Mouse (Mus musculus) urinary bladder, postnatal 4 days (tissue): Measurements from ENCODE around the gene Camk2g.

Experiments used
- DNase-seq, 2 experiments: peaks; one replicate each; pipeline ENCODE4 v3.0.0; 2021 to 2022; ENCODE audit warnings: low spot score in 2 of 2

The Camk2g gene

DNA sequence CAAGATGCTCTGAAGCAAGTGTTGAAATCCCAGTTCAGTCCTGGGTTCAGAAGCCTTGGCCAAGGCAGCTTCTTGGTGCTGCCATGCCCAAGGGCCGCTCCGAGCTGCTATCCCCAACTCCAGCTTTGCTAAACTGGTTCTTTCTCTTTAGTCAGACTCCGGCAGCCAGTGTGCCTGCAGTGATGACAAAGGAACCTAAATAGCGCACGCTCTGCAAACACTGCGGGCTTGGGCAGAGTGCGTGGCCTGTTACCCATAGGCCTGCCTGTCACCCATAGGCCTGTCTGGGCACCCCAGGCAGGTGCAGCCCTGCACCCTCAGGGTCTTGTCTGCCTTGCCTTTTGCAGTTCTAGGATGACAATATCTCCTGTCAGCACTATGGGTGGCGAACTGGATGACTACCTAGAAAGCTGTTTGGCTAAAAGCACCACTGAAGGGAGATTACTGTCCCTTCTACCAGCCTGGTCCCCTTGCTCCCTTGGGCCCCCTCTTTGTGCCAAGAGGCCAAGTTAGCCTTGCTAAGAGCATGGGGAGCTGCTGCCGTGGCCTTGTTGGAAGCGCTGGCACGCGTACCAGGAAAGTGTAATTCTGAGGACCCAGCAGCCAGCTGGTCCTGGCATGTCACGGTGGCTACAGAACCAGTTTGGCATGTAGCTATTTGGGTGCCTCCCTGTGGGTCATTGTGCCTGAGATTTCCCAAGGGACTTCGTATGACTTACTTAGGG lies 12.4 kb upstream of the Camk2g start:
- DNase-seq = no peak

DNA sequence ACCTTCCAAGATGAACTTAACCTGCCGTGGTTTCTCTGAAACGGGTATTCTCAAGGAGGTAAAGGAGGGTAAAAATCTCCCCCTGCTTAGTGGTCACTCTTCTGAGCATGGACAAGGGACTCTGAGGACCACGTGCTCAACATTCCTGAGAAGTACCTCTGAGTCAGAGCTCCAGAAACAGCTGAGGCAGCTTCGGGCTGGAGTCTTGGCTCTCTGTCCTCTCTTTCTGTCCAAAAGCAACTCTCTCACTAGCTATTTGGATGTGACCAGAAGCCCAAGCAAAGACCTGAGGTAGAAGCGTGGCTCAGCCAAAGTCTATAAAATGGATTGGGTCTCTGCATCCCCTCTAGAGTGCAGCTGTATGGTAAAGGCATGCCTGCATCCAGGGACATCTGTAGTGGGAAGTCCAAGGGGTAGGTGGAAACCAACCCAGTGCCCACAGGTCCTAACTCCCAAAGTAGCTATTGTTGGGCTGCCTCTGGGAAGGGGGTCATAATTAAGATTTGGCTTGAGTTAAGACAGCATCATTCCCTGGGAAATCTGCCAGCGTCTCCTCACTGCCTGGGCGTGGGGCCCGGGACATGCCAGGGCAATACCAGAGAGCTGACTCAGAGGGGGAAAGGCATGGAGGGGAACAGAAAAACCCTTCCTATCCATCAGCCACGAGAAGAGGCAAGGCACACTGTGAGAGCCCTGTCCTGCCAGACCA lies 11.2 kb upstream of the Camk2g start:
- peak; percentile 80 to 89 for DNase-seq

DNA sequence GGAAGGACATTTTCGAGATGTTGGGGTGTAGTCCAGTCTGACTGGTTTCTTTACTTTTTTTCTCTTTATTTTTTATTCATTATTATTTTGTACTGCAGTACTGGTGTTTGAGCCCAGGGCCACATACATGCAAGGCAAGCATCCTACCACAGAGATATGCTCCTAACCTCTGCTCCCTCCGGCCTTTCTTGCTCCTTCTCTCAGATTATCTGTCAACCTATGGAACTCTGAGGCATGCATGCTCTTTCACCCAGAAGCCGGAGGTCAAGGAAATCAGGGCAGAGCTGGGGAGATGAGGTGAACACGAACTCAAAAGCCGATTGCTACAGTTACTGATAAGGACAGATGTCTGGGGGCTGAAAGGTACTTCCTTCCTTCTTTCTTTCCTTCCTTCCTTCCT lies 10.6 kb upstream of the Camk2g start:
- no peak for DNase-seq

DNA sequence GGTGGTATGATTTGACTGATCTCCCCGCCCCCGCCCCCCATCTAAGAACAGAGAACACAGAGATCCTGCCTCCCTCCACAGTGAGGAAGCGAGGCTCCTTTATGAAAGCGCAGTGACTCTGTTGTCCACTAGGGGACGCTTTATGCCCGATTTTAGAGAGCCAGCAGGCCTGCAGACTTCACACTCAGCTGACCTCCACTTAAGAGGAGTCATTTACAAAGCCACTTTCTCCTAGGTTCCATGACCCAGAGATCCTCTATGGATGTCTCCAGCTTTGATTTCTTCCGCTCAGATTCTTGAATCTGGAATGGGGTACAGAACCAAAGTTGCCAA lies 9.7 kb upstream of the Camk2g start:
- peak; percentile 69 to 76 for DNase-seq

DNA sequence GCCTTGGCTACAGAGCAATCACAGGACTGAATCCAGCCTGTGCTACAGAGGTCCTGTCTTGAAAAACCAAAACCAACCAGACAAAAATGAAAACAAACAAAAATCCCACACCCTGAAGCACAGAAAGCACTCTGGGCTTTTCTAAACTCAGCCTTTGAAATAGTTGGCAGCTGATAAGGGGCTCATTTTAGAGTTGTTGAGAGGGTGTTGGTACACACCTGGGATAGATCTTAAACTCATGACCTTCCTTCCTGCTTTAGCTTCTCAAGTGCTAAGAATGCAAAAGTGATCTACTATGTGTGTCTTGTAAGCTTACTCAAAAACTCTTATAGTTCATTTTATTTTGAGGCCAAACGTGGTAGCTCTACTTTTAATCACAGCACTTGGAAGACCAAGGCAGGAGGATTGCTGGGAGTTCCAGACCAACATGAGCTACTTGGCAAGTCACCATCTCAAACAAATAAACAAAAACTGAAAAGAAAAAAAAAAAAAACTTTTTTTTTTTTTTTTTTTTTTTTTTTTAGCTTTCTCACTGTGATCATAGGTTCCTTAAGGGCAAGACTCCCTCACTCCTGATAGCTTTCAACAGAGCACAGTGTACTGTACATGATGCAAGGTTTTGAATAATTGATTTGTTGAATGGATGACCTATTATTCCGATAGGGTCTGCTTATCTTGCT lies 9.2 kb upstream of the Camk2g start:
- no peak for DNase-seq

DNA sequence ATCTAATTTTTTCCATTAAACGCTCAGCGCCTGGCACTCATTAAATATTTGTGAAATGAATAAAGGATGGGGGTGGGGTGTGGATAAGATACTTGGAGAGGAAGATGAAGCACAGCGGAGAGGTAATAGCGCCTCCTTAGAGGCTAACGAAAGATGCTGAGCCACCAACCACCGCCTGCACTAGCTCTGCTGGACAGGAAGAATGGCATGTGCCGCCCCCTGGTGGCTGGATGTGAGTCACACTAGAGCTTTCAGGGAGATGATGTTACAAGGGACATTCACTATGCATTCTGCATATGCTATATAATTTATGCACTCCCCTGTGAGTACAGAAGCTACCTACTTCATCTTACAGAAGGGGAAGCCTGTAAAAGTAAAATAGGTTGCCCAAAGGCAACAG lies 4.9 kb upstream of the Camk2g start:
- peak; percentile 72 to 90 for DNase-seq

DNA sequence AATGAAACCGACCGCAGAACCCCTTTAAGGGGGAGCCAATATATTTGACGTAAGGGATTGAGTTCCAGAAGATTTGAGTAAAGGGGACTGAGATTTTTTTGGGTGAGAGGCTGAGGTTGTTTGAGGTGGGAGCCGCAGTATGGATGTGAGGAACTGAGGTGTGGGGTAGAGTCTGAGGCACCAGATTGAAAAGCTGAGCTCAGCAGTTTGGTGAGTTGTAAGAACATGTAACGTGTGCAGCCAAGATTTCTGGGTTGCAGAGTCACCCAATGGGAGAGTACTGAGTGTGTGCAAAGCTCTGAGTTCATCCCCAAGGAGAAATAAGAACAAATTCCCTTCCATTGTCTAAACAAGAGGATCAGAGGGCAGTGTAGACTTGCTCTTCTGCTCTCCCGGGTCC lies 4.4 kb upstream of the Camk2g start:
- no peak for DNase-seq

DNA sequence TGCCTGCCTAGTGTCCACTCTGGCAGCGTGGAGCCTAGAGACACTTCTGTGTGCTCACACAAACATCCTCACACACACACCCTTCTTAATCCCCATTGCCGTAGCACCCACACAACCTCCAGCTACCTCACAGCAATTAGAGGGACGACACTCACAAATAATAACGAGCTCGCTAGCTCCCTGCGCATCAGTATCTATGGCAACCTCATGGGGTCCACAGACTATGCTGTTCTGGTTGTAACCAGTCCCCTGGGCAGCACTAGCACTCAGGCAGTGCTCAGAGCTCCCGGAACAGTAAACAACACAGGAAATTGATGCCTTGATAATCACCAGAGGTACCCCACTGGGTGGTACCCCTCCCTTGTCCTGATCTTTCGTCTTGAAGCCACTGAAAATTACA lies 2.8 kb upstream of the Camk2g start:
- DNase-seq = no peak

DNA sequence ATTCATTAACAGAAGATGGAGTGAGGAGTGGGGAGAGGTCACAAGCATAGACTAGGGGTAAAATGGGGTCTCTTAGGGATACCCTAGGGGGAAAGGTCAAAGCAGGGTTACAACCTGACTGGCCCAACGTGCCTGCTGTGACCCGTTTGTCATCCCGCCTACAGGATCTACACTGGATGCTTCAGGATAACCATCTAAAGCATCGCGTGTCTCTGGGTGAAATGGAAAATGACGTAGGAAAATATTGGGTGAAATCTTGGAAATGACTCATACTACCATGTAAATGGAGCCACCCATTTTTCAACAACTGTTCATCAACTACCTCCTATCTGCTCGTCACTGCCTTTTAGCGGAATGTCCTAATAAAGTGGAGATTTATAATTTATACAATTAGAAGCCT lies 2.3 kb upstream of the Camk2g start:
- DNase-seq = no peak

DNA sequence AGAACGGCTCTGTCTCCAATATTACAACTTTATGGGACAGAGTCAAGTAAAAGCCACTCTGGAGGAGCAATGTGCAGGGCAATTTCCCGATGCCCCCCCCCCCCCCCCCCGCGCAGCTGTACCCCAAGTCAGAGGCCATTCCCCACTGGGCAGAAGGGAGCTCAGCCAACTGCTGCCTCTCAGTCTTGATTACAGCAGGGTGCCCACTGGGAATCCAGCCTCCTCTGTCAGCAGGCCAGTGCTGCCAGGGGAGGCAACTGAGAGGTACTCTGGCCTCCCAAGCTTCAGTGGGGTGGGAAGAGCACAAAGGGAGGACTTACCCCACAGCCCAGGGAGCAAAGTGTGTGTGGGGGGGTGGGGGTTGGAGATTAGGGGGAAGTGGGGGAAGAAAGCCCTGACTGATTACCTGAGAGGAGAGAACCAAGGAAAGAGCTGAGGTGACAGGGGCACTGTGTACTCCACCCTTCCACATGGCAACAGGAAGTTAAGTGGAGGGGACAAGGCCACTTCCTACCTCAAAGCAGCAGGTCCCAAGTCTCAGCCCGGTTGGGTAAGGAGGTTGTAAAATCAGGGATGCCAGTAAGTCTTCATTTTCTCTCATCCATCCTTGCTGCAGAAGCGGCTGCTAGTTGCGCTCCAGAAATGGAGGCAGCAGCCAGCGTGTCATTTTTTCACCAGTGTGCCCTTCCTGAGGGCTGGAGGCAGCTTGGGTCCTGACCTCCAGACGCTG lies 1.7 kb upstream of the Camk2g start:
- no peak for DNase-seq

DNA sequence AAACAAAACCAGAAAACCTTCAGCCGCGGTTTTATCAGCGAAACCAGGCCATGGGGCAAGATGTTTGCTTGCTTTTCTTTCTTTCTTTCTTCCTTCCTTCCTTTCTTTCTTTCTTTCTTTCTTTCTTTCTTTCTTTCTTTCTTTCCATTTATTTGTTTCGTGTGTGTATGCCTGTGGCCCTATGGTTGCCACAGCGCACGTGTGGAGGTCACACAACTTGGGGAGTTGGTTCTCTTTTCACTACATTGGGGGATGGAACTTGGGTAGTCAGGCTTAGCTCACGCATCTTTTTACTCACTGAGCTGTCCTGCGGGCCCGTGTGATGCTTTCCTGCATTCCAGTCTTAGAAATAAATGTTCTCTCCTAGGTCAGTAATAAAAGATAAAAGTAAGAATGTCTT lies 701 bp upstream of the Camk2g start:
- no peak for DNase-seq

DNA sequence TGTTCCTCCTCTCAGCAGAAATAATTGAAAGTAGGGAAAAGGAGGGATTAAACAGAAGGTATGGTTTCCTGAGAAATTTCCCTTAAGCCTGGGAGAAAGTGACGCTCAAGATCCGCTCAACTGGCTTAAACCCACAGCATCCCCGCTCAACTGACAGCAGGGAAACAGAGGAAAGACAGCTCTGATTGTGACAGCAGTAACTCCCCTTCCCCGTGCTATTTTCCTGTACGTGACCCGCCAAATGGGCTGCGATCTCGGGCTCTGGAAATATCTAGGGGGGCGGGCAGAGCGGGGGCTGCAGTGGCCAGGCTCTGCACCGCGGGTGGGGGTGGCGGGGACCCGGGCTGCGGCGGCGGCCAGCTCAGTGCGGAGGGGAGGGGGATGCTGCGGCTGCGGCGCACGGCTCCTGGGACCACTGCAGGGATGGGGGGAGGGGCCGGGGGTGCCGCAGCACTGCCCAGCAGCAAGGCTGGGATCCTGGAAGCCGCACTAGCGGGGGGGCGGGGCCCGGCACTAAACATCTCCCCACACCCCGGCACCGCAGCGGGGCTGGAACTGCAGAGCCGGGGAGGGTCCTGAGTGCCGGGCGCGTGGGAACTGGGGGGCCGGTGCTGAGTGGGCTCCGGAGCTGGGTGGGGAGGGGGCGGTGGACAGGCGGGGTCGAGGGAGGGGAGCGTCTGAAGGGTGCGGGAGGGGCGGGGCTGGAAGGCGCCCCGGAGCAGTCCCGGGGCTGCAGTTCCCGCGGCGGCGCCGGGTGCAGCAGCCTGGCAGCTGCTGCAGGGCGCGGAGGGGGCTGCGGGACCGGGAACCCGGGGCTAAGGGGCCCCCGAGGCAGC lies 748 bp downstream of the Camk2g start:
- DNase-seq = no peak

DNA sequence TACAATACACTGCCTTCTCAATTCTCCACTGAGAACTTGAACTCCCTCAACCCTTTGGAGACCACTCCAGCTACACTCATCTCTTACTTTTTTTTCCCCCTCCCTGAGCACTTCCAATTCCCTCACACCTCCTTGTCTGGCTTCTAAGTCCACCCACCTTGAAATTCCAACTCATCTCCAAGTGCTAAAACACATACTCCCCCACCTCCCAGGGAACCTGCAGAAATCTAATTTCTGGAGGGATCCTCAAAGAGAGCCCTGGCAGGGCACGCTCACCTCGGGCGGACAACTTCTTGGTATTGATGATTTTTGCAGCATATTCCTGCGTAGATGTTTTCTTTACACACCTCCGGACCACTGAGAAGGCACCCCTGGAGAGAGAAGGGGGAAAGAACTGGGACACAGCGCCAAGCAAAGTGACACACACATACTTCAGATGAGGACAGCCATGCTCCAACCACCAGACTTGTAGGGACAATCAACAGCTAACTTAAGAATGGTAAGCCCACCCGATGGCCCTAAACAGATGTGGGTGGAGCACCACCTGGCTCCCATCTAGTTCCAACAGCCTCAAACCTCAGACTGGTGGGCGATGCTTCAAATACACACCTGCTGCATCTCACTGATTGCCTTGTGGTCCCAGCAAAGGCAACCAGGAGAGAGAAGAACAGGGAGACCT lies 1.5 kb downstream of the Camk2g start:
- no peak for DNase-seq

DNA sequence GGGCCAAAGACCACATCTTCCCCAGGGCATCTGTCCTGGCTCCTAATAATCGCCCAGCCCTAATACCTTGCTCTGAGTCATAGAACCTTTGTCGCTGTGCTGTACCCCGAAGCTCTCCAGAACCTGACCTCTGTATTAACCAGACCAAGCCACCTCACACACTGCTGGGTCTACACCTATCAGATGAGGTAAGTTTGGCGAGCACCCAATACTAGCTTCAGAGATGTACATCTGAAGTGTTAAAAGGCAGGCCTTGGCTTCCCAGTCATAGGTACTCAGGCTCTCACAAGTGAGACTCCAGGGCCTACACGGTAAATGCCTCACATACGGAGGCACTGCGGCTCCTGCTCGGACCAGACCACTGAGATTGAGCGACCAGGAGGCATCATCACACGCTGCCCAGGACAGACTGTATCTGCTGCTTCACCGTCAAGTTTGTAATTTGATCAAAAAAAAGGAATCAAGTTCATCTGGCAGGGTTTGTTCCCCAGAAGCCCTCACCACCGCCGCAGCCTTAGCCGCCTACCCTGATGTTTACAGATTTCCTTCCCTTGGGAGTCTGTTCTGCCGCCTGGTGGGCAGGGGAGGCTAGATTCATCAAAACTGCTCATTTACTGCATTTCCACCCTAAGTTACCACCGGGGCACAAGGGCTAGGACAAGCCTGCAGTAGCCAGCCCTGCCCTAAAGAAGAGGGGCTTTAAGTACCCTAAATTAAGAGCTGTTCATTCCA lies 2.2 kb downstream of the Camk2g start:
- no peak for DNase-seq

DNA sequence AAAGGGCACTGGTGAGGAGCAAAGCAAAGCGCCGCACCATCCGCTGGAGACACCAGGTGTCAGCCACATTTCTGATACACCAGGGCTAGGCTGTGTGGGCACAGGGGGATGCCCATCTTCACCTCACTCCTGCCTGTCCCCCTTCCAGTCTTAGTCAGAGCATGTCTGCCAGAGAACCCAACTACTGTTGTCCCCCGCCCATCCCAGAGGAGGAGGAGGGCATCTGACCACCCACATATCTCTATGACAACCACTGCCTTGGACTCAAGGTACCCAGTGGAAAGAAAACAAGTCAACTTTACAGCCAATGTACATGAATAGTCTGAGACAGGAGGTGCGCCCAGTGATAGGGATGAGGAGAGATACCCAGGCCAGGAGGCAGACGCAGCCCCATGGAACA lies 2.9 kb downstream of the Camk2g start:
- no peak for DNase-seq

DNA sequence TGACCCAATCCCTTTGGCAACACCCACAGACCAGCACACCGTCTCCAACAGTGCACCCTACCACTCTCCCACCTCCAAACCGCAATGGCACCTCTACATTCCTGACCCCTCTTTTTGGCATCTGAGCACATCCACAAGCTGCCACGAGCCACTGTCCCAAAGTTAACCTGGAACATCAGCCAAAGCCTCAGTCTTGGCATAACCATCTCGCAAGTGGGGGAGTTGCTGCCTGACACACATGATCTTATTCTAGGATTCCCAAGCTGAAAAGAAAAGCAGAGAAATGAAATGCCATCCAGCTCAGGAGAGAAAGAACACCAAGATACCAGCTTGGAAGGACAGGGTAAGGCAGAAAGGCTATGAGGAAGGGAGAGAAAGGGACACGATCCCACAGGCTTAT lies 3.4 kb downstream of the Camk2g start:
- DNase-seq = no peak

DNA sequence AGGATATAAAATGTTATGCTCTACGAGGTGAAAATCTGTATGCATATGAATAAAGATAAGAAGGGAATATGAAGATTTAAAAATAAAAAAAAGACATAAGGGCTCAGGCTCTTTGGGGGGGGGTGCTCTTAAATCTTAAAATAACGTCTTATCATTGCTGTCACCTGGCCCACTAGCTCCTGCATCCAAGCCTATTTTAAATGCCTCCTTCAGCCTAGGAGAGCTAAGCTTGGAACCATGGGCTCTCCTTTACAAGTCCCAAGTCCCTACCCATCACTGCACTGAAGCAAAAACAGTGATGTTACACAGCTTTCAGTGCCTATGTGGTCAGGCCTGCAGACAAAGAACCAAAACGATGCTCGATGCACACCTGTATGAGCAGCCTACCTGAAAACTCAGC lies 4.3 kb downstream of the Camk2g start:
- DNase-seq = no peak

DNA sequence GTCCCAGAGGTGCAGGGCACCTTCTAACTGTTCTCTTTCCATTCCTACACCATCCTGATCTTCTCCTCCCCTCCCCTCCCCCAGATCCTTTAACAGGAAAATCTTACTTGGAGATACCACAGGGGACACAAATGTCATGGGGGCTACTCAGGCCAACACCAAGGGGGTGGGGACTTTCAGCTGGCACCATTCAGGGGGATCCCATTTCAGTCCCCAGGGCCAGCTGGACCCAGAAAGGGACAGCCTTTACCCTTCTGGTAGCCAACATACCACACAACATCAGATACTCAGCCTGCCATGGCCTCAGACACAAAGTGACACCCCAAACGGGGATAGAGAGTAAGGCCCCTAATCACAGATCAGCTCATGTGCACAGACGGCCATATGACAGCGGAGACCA lies 5.7 kb downstream of the Camk2g start:
- no peak for DNase-seq

DNA sequence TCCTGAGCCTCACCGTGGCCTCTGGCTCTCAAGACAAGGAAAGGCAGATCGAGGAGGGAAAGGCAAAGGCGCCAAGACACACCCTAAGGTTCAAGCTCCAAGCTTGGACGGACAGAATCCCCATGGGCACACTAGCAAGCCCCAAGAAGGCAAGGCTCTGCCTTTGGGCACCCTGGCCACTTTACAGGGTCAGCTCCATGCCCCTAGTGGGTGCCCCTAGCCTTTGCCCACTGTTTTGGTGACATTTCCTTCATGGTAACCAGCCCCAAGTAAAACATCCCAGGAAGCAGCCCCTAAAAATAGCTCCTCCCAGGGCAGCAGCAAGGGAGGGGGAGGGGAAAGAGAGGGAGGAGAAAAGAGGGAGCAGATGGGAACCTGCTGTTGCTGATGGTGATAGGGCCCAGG lies 7.3 kb downstream of the Camk2g start:
- DNase-seq = no peak

DNA sequence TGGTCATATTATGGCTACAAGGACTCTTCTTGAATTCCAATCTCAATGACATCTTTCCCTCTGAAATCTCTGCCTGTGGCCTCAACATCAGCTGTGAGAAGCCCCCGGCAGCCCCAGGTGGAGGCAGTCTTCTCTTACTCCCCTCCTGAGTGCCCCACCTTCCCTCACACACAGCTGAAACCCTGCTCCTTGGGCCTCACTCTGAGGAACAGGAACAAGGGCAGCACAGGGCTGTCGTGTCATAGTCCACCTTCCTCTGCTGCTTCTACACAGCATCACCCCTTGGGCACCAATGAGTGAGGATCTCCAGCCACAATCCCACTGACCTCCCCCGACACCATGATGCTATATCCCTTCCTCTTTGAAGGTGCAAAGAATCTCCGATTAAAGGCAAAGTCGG lies 7.9 kb downstream of the Camk2g start:
- no peak for DNase-seq
